Mouse (Mus musculus) heart, adult 2 months (tissue): ENCODE measurements at regions not wholly inside any gene's neighbourhood (a gene's known extent, or its start where the extent isn't known, plus 50 kb on each side); places are given as distances from the start of the nearest gene placed in this dataset.

Source experiments
- DNase-seq, 2 experiments: peaks; one replicate each; pipeline ENCODE4 v3.0.0; 2021
- H3K27ac ChIP-seq: fragments of 200-600 bp; 2 replicates; pipeline ENCODE4 v1.8.1; 2022
- H3K27me3 ChIP-seq: fragments of 200-500 bp; 2 replicates; pipeline ENCODE4 v1.6.1; 2012; ENCODE audit warnings: mild to moderate bottlenecking, low read length, inconsistent platforms, mixed read lengths; ENCODE audit not compliant: control insufficient read depth, insufficient read depth
- H3K36me3 ChIP-seq: fragments of 200-500 bp; 2 replicates; pipeline ENCODE4 v1.6.1; 2012; ENCODE audit warnings: low read length, inconsistent platforms; ENCODE audit not compliant: control insufficient read depth, insufficient read depth
- H3K4me1 ChIP-seq: fragments of 200-500 bp; 2 replicates; pipeline ENCODE4 v1.6.1; 2011; ENCODE audit warnings: low read length; ENCODE audit not compliant: control insufficient read depth, insufficient read depth
- H3K4me3 ChIP-seq: fragments of 200-600 bp; 2 replicates; pipeline ENCODE4 v1.8.1; 2022
- H3K79me2 ChIP-seq: fragments of 200-500 bp; replicated peaks from 2 replicates; pipeline ENCODE4 v1.6.1; 2012; ENCODE audit warnings: mild to moderate bottlenecking, inconsistent platforms, low read length, moderate library complexity, mixed read lengths; ENCODE audit not compliant: control insufficient read depth, insufficient read depth
- H3K9ac ChIP-seq: fragments of 200-500 bp; 2 replicates; pipeline ENCODE4 v1.6.1; 2012; ENCODE audit warnings: low read depth, mild to moderate bottlenecking, control low read depth, inconsistent platforms, low read length, mixed read lengths
- CTCF ChIP-seq: fragments of 200-600 bp; IDR thresholded peaks from 2 replicates; pipeline ENCODE4 v1.8.1; 2022; ENCODE audit warnings: antibody characterized with exemption, mild to moderate bottlenecking, moderate library complexity
- EP300 ChIP-seq: fragments of 200-500 bp; IDR thresholded peaks from 2 replicates; pipeline ENCODE4 v1.6.1; 2011; ENCODE audit warnings: low read depth, low read length, control low read depth; ENCODE audit not compliant: insufficient read depth
- POLR2A ChIP-seq: fragments of 200-500 bp; IDR thresholded peaks from 2 replicates; pipeline ENCODE4 v1.6.1; 2011; ENCODE audit warnings: mild to moderate bottlenecking, low read depth, low read length, control low read depth; ENCODE audit not compliant: insufficient read depth
- WGBS: fragments of 180-500 bp; shearing (Covaris S2); methylation state at CpG from one replicate; pipeline ENCODE4 v1.1.7; 2018; 5-methylcytosine and 5-hydroxymethylcytosine counted together
- intact Hi-C: fragments of 180-260 bp; cut with DNase I; formaldehyde crosslinking; loops from one replicate; pipeline ENCODE4 v1.15.1; 2025

GRCm38 (mm10) chr5:134817671-134818070 lies 70.5 kb upstream of the Eln start:
- no peaks in the 10 kb centered on the region for H3K79me2 ChIP-seq
- no peaks in the 10 kb centered on the region for H3K36me3 ChIP-seq
- TF ChIP-seq EP300, result no peak
- no peak for TF ChIP-seq CTCF
- no peak for TF ChIP-seq POLR2A
- no peak overlapping the region for H3K9ac ChIP-seq
- H3K27me3 ChIP-seq, result no peaks in the 10 kb centered on the region
- WGBS, result 91% methylated on average over 4 of the region's 4 CpGs
- H3K4me1 ChIP-seq, result no peaks in the 10 kb centered on the region
- DNase-seq, result no peak
- H3K27ac ChIP-seq, result no peak overlapping the region
- H3K4me3 ChIP-seq, result no peak overlapping the region
- intact Hi-C loops, result no loop called here

GRCm38 (mm10) chr5:134809121-134809520 lies 62.0 kb upstream of the Eln start:
- no peak overlapping the region for H3K9ac ChIP-seq
- TF ChIP-seq POLR2A, result no peak
- no peak for TF ChIP-seq EP300
- TF ChIP-seq CTCF, result no peak
- no peaks in the 10 kb centered on the region for H3K36me3 ChIP-seq
- no peak overlapping the region for H3K4me3 ChIP-seq
- H3K27ac ChIP-seq, result no peak overlapping the region
- intact Hi-C loops, result no loop called here
- H3K4me1 ChIP-seq, result no peaks in the 10 kb centered on the region
- WGBS, result 86% methylated on average over 9 of the region's 9 CpGs
- no peaks in the 10 kb centered on the region for H3K27me3 ChIP-seq
- no peak for DNase-seq
- H3K79me2 ChIP-seq, result no peaks in the 10 kb centered on the region

DNA sequence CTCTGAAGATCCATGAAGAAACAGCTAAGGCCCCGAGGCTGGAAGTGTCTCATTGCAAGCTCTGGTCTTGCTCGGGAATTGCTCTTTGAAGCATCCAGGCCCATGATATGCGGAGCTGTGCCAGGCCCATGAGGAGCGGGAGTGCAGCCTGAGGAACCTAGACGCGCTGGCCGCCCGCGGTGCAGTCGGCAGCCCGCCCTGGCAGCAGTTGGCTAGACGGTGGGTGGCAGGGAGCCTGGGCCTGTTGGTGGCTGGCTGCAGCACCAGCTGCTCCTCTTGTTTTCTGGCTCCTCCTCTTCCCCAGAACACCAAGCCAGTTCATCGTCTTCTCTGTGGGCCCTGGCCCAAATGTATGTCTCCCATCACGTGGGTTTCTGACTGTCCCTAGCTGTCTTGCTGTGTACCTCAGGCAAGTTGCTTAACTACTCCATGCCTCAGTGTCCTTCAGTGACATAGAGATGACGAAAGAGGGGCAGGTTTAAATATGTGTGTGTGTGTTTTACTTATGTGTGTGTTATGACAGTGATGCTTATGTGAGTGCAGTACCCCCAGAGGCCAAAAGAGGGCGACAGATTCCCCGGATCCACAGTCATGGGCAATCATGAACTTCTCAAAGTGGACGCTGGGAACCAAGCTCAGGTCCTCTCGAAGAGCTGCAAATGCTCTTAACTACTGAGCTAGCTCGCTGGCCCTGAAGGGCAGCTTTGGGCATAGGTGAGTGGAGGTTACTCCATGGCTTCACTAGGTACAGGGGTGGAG lies 57.3 kb upstream of the Eln start:
- DNase-seq, result no peak
- Histone ChIP-seq H3K4me3 (no peak overlapping the region), H3K79me2 (no peaks in the 10 kb centered on the region), H3K27ac (no peak overlapping the region), H3K9ac (no peak overlapping the region), H3K27me3 (no peaks in the 10 kb centered on the region), H3K4me1 (no peaks in the 10 kb centered on the region), H3K36me3 (no peaks in the 10 kb centered on the region)
- 89% methylated on average over 20 of the region's 20 CpGs for WGBS
- TF ChIP-seq CTCF, result peak; percentile 34
- TF ChIP-seq EP300, result no peak
- no peak for TF ChIP-seq POLR2A
- intact Hi-C loops, result no loop called here

DNA sequence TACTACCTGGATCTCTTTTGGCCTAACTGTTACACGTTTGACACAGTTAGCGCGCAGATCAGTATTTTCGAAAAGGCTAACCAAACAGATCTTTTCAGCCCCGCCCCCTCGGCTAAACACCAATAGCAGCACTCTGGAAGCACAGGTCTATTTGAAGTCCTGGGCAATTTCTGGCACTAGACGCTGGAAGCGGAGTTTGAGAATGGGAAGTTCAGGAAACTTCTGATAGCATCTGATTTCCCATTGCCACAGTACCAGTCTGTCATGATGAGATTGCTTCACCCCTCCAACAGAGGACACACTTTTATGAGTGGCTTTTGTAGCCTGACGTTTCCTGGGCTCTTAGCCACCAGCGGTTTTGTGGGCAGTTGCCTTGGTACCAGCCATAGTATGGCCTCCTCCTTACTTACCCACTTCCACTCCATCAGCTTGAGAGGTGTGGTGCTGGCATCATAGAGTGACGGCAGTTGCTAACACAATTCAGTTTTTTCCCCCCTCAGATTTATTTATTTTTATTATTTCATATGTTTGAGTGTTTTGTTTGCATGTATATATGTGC lies 55.1 kb upstream of the Eln start:
- Histone ChIP-seq H3K79me2 (no peaks in the 10 kb centered on the region), H3K4me3 (no peak overlapping the region), H3K36me3 (no peaks in the 10 kb centered on the region), H3K27ac (no peak overlapping the region), H3K27me3 (no peaks in the 10 kb centered on the region), H3K4me1 (0 out of 2 replicates have a peak, but pooled peaks cover 1% of the 10 kb centered on the region), H3K9ac (no peak overlapping the region)
- intact Hi-C loops, result no loop called here
- 79% methylated on average over 11 of the region's 11 CpGs for WGBS
- no peak for DNase-seq
- no peak for TF ChIP-seq EP300
- TF ChIP-seq CTCF, result no peak
- TF ChIP-seq POLR2A, result no peak

GRCm38 (mm10) chr5:134800481-134800880 lies 53.4 kb upstream of the Eln start:
- no peaks in the 10 kb centered on the region for H3K27me3 ChIP-seq
- H3K9ac ChIP-seq, result no peak overlapping the region
- intact Hi-C loops, result no loop called here
- no peaks in the 10 kb centered on the region for H3K36me3 ChIP-seq
- no peak overlapping the region for H3K27ac ChIP-seq
- no peak overlapping the region for H3K4me3 ChIP-seq
- 88% methylated on average over 3 of the region's 3 CpGs for WGBS
- 0 out of 2 replicates have a peak, but pooled peaks cover 1% of the 10 kb centered on the region for H3K4me1 ChIP-seq
- H3K79me2 ChIP-seq, result no peaks in the 10 kb centered on the region
- DNase-seq, result no peak
- no peak for TF ChIP-seq POLR2A
- no peak for TF ChIP-seq EP300
- no peak for TF ChIP-seq CTCF

DNA sequence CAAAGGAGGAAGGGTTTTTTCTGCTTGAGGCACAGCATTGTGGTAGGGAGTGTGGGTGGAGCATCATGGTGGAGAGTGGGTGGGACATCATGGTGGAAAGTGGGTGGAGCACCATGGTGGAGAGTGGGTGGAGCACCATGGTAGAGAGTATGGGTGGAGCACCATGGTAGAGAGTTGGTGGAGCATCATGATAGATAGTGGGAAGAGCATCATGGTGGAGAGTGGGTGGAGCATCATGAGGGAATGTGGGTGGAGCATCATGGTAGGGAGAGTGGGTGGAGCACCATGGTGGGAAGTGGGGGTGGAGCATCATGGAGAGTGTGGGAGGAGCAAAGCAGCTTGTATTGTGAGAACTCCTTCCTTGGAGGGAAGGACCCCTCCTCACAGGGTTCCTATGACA lies 52.8 kb upstream of the Eln start:
- H3K79me2 ChIP-seq, result no peaks in the 10 kb centered on the region
- H3K9ac ChIP-seq, result no peak overlapping the region
- 0 out of 2 replicates have a peak, but pooled peaks cover 1% of the 10 kb centered on the region for H3K4me1 ChIP-seq
- no peak overlapping the region for H3K27ac ChIP-seq
- H3K27me3 ChIP-seq, result no peaks in the 10 kb centered on the region
- no peaks in the 10 kb centered on the region for H3K36me3 ChIP-seq
- DNase-seq, result no peak
- intact Hi-C loops, result no loop called here
- no peak overlapping the region for H3K4me3 ChIP-seq
- TF ChIP-seq POLR2A (no peak), CTCF (no peak), EP300 (no peak)
